Mouse (Mus musculus) spleen, adult 2 months (tissue): Measurements from ENCODE around the gene Rab3b.

Source experiments
- CTCF ChIP-seq: fragments of 200-500 bp; IDR thresholded peaks from 2 replicates; pipeline ENCODE4 v1.5.1; 2011; ENCODE audit warnings: mild to moderate bottlenecking, inconsistent platforms; ENCODE audit not compliant: insufficient read depth, insufficient read length, insufficient replicate concordance; ENCODE audit errors: extremely low read depth
- POLR2A ChIP-seq: fragments of 200-500 bp; IDR thresholded peaks from 2 replicates; pipeline ENCODE4 v1.6.1; 2011; ENCODE audit warnings: low read depth, low read length, inconsistent platforms

GRCm38 (mm10) chr4:108915101-108915500 is 36.2 kb downstream of the Rab3b start:
- TF ChIP-seq CTCF (no peak), POLR2A (no peak)
